Mouse (Mus musculus) ES-E14 (cell line): ENCODE results near the gene Rgmb.

ENCODE experiments used
- CHD2 ChIP-seq: IDR thresholded peaks from 2 replicates; pipeline ENCODE4 v1.6.1; 2014; ENCODE audit warnings: mild to moderate bottlenecking, low read depth, low read length, inconsistent platforms
- HCFC1 ChIP-seq: IDR thresholded peaks from 2 replicates; pipeline ENCODE4 v1.6.1; 2012; ENCODE audit warnings: low read length, inconsistent platforms, borderline replicate concordance; ENCODE audit not compliant: insufficient read depth
- MAFK ChIP-seq: IDR thresholded peaks from 2 replicates; pipeline ENCODE4 v1.6.1; 2014; ENCODE audit warnings: mild to moderate bottlenecking, low read depth, low read length, inconsistent platforms; ENCODE audit not compliant: insufficient read depth
- ZC3H11A ChIP-seq: IDR thresholded peaks from 2 replicates; pipeline ENCODE4 v1.6.1; 2012; ENCODE audit warnings: low read depth, mild to moderate bottlenecking, inconsistent platforms, low read length, borderline replicate concordance
- ZNF384 ChIP-seq: IDR thresholded peaks from 2 replicates; pipeline ENCODE4 v1.6.1; 2012; ENCODE audit warnings: low read depth, low read length, inconsistent platforms

DNA sequence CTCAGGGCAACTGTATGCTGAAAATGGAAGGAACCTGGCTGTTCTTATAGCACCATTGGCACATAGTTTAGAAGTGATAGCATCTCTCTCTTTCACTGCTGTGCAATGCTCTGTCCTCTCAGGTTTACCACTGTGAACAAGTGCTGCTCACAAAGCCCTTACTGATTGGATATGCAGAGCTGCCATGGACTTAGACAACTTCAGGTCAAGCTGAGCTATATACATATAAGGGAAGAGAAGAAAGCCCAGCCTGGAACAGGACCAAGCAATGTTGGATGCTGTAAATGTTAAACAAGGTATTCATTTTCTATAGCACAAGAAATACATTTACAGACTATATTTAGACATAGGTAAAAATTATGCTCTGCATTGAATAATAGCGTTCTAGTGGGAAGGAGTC lies 34.4 kb upstream of the Rgmb start:
- no peak for TF ChIP-seq CHD2
- no peak for TF ChIP-seq ZNF384
- no peak for TF ChIP-seq MAFK
- TF ChIP-seq ZC3H11A, result no peak
- no peak for TF ChIP-seq HCFC1
